Mouse (Mus musculus): ENCODE results near the gene Nlrx1. TPM values are rescaled to one million over a fixed set of nuclear protein-coding genes. Genes with fewer than 3 reads are reported as not detected.

Gene Nlrx1
- total RNA-seq, 1 experiment from 2014 or later = 17.6 TPM

- peak; percentile 76 for DNase-seq
Observed at GRCm38 (mm10) chr9:44234479-44235427, 33.6 kb downstream of the Nlrx1 start.

GRCm38 (mm10) chr9:44233802-44234478 is 34.5 kb downstream of the Nlrx1 start, which contains the start of gene Cbl:
Gene Cbl, minus strand, starts transcription at chr9:44234049.
- peak; percentile 99 for DNase-seq

GRCm38 (mm10) chr9:44233021-44233801 is 35.2 kb downstream of the Nlrx1 start:
- DNase-seq = peak; percentile 57

- DNase-seq = no peak
Observed at GRCm38 (mm10) chr9:44231609-44232008, 36.8 kb downstream of the Nlrx1 start.

- no peak for DNase-seq
Observed at GRCm38 (mm10) chr9:44225993-44226392, 42.4 kb downstream of the Nlrx1 start.

- no peak for DNase-seq
Observed at GRCm38 (mm10) chr9:44213538-44213937, 54.9 kb downstream of the Nlrx1 start.

GRCm38 (mm10) chr9:44212406-44212805 is 56.0 kb downstream of the Nlrx1 start:
- no peak for DNase-seq

GRCm38 (mm10) chr9:44209416-44209815 is 59.0 kb downstream of the Nlrx1 start:
- DNase-seq = no peak

- no peak for DNase-seq
Observed at GRCm38 (mm10) chr9:44207840-44208239, 60.6 kb downstream of the Nlrx1 start.

Other genes with a start within 250 kb of the Nlrx1 start
- gene Thy1, start 225.2 kb downstream of the Nlrx1 start, total RNA-seq (2021) = 35.7 and 56.8 TPM in 2 replicates
- 49.5 and 54.9 TPM in 2 replicates for gene Usp2, start 201.6 kb downstream of the Nlrx1 start, total RNA-seq (2021)
- gene Mfrp, start 166.9 kb downstream of the Nlrx1 start, total RNA-seq (2021) = not detected in 2 replicates
- gene C1qtnf5, start 161.4 kb downstream of the Nlrx1 start, total RNA-seq (2021) = 11.1 and 14.9 TPM in 2 replicates
- 0.15 and 0.52 TPM in 2 replicates for gene Gm49380, start 155.1 kb downstream of the Nlrx1 start, total RNA-seq (2021)
- gene Rnf26, start 155.1 kb downstream of the Nlrx1 start, total RNA-seq (2021) = 27.5 and 31.8 TPM in 2 replicates
- 65.3 and 76.6 TPM in 2 replicates for gene Mcam, start 134.1 kb downstream of the Nlrx1 start, total RNA-seq (2021)
- gene Cbl, start 34.5 kb downstream of the Nlrx1 start, total RNA-seq (2021) = 33.1 and 34.4 TPM in 2 replicates
- 1.1 and 2.5 TPM in 2 replicates for gene Ccdc153, start 27.9 kb downstream of the Nlrx1 start, total RNA-seq (2021)
- gene Pdzd3, start 17.1 kb downstream of the Nlrx1 start, total RNA-seq (2021) = 0.30 TPM in 1 of 2 replicates, not detected in the other
- gene Abcg4, start 20.0 kb upstream of the Nlrx1 start, total RNA-seq (2021) = 19.0 and 28.8 TPM in 2 replicates
- 20.3 and 22.1 TPM in 2 replicates for gene Hinfp, start 37.1 kb upstream of the Nlrx1 start, total RNA-seq (2021)
- gene C2cd2l, start 51.7 kb upstream of the Nlrx1 start, total RNA-seq (2021) = 27.8 and 40.4 TPM in 2 replicates
- gene Dpagt1, start 57.4 kb upstream of the Nlrx1 start, total RNA-seq (2021) = 27.1 and 29.5 TPM in 2 replicates
- gene H2afx, start 66.1 kb upstream of the Nlrx1 start, total RNA-seq (2021) = 76.0 and 90.3 TPM in 2 replicates
- 77.5 and 92.0 TPM in 2 replicates for gene Hmbs, start 75.6 kb upstream of the Nlrx1 start, total RNA-seq (2021)
- gene Vps11, start 93.1 kb upstream of the Nlrx1 start, total RNA-seq (2021) = 41.6 and 44.1 TPM in 2 replicates
- 122 and 133 TPM in 2 replicates for gene Hyou1, start 110.9 kb upstream of the Nlrx1 start, total RNA-seq (2021)
- gene Slc37a4, start 128.3 kb upstream of the Nlrx1 start, total RNA-seq (2021) = 20.0 and 29.9 TPM in 2 replicates
- gene Rps25, start 138.5 kb upstream of the Nlrx1 start, total RNA-seq (2021) = 1,105 and 1,276 TPM in 2 replicates
- gene Trappc4, start 139.0 kb upstream of the Nlrx1 start, total RNA-seq (2021) = 60.4 and 66.1 TPM in 2 replicates
- 17.1 and 21.5 TPM in 2 replicates for gene Ccdc84, start 150.0 kb upstream of the Nlrx1 start, total RNA-seq (2021)
- not detected in 2 replicates for gene Foxr1, start 172.5 kb upstream of the Nlrx1 start, total RNA-seq (2021)
- gene Upk2, start 186.4 kb upstream of the Nlrx1 start, total RNA-seq (2021) = not detected in 2 replicates
- 59.3 and 61.7 TPM in 2 replicates for gene Bcl9l, start 214.2 kb upstream of the Nlrx1 start, total RNA-seq (2021)